Mouse (Mus musculus) heart, postnatal 4 days (tissue): Measurements from ENCODE around the gene Cct2. TPM values are rescaled to one million over a fixed set of nuclear protein-coding genes. Genes with fewer than 3 reads are reported as not detected.
A peak's percentile ranks its signal among the peaks of the same experiment; 100 is the strongest.
"Not testable (repeated sequence)": the region's sequence is repeated elsewhere in the genome, so short reads cannot be mapped to it uniquely, and the experiment has no call there.

Experiments used
- DNase-seq: peaks from one replicate; pipeline ENCODE4 v3.0.0; 2021
- total RNA-seq, 2 experiments: library from RNA; stranded (reverse); gene quantifications; 2 replicates each; pipeline ENCODE4 v1.2.3; 2021

Cct2 gene
- total RNA-seq, 2 experiments from 2014 or later: 188 to 195 TPM

- no peak for DNase-seq
Observed at GRCm38 (mm10) chr10:117049961-117050597, 13.5 kb downstream of the Cct2 start.

GRCm38 (mm10) chr10:117049253-117049652 lies 14.4 kb downstream of the Cct2 start:
- DNase-seq: no peak

- DNase-seq: peak; percentile 67
Observed at GRCm38 (mm10) chr10:117045175-117046056, 18.2 kb downstream of the Cct2 start, which contains the start of gene Lrrc10. Lrrc10 (plus strand) TSS chr10:117045341.

- peak; percentile 74 for DNase-seq
Observed at GRCm38 (mm10) chr10:117043497-117044166, 20.0 kb downstream of the Cct2 start.

DNA sequence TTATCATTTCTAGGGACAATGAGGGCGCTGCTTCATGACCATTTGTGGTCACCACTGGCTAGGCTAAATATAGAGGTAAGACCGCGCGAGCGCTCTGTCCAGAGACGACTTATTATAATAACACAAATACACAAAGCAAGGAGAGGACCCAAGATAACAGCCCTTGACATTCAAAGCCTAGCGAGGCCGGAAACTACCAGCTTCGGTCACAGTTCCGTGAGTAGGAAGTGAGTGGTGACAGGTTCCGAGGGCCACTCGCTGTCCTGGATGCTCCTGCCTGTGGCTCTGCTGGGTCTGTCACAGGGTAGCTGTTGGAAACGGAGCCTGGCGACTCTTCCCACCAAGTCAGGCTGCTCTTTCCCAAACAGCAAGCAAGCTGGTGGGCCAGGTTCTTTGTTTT lies 21.3 kb downstream of the Cct2 start:
- peak; percentile 76 for DNase-seq

DNA sequence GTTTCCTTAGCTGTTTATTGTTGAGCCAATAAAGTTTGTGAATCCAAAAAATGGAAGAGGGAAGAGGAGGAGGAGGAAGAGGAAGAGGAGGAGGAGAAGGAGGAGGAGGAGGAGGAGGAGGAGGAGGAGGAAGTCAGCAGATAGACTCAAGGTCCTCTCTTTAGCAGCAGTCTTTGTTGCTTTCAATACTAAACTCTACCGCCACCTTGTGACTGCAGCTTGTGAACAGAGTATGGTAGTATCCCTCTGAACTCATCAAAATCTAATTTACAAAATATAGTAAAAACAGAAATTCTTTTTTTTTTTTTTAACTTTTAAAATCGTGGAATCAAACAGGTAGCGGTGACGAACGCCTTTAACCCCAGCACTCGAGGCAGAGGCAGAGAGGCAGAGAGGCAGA lies 23.3 kb downstream of the Cct2 start:
- DNase-seq: peak; percentile 44

GRCm38 (mm10) chr10:117033785-117034184 lies 29.8 kb downstream of the Cct2 start:
- peak; percentile 91 for DNase-seq

DNA sequence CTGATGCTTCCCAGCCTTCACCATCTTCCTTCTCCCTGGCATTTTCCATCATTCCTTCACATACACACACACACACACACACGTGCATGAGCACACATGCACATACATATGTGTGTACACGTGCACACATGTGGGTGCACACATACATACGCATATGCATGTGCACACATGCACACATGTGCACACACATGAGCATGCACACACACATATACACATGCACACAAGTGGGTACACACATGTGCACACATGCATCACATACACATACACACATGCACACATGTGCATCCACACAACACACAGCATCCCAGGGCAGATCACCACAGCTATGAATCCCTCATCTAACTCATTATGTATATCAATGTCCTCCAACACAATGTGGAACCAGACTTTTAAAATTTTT lies 32.5 kb downstream of the Cct2 start:
- no peak for DNase-seq

DNA sequence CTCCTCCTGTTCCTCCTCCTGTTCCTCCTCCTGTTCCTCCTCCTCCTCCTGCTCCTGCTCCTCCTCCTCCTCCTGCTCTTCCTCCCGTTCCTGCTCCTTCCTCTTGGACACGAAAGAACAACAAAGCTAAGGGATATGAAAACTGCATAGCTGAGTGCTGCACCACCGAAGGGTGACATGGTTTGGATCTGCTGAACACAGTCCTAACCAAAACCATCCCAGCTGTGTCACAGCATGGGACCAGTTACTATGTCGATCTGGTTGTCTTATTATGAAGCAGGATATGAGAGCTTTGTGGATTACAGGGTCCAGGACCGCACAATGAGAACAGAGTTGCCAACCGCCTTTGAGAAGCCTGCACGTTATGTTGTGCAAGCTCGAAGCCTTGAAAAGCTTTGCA lies 37.4 kb downstream of the Cct2 start:
- no peak for DNase-seq

DNA sequence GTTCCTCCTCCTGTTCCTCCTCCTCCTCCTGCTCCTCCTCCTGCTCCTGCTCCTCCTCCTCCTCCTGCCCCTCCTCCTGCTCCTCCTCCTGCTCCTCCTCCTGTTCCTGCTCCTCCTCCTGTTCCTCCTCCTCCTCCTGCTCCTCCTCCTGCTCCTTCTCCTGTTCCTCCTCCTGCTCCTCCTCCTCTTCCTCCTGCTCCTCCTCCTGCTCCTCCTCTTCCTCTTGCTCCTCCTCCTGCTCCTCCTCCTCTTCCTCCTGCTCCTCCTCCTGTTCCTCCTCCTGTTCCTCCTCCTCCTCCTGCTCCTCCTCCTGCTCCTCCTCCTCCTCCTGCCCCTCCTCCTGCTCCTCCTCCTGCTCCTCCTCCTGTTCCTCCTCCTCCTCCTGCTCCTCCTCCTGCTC lies 37.8 kb downstream of the Cct2 start:
- not testable (repeated sequence) for DNase-seq

DNA sequence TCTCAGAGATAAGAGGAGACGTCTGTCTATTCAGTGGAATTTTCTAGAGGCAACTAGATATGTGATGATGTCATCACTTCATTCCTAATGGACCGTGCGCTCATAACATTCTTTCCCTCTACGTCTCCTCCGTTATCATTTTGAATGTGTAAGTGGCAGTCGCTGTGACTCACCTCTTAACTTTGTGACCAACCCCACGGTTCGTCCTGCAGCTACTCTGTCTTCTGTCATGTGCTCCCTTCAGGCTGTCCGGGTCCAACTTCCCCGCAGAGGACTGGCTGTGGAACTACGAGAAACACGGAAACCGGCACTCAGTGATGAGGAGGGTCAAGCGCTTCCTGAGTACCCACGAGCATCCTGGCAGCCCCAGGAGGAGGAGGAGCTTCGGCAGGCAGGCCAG lies 39.9 kb downstream of the Cct2 start:
- DNase-seq: no peak

DNA sequence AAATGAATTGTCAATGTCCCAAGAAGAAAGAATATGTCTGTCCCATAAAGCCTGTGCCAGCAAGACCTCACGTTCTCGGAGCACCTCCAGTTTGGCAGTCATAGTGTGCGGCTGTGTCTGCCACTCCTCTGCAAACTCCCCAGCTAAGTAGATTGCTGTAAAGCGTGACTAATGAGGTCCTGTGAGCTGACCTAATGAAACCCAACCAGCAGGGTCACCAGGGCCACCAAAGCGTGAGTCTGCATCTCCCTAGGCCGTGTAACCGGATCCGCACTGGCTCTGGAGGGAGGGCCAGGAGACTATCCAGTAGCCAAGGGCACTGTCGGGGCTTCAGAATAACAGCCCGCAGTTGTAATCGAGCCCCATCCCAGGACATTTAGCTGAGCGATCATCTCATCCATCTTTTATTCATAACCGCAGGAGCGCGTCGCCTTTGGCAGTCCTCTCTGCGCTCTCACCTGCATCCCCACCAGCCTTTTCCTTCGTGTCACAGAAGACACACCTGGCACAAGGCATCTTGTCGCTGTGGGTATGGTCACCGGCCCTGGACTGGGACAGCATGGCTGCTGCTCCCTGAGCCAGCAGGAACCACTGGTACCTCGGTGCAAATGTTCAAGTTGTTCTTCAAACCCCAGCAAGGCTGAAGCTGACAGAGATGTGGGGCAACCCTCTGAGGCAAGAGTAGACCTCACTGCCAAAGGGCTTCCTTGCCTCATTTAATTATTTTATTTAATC lies 42.4 kb downstream of the Cct2 start:
- DNase-seq: no peak

DNA sequence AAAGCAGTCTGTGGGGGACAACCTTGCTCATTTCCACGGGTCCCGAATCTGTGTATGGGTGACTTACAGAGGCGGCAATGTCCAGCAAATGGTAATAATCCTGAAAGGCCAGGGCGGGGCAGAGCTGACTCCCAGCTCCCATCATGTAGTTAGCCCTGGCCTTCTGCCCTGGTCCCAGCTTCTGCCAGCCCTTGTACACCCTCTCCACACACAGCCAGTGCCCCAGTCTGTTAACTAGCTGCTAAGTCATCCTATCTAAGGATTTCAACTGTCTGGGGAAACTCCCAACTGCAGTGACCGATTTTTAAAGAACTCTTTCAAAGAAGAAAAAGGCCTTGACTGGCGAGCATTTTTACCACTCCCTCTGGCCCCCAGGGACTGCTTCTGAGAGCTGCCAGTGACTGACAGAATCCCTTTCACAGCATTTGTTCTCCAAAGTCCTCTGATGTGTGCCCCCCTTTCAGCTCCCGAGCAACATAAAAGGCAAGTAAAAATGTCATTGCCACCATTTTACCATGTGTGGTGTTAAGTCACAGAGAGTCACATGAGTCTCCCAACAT lies 45.3 kb downstream of the Cct2 start:
- DNase-seq: peak; percentile 46

GRCm38 (mm10) chr10:117014565-117014964 lies 49.0 kb downstream of the Cct2 start:
- no peak for DNase-seq

DNA sequence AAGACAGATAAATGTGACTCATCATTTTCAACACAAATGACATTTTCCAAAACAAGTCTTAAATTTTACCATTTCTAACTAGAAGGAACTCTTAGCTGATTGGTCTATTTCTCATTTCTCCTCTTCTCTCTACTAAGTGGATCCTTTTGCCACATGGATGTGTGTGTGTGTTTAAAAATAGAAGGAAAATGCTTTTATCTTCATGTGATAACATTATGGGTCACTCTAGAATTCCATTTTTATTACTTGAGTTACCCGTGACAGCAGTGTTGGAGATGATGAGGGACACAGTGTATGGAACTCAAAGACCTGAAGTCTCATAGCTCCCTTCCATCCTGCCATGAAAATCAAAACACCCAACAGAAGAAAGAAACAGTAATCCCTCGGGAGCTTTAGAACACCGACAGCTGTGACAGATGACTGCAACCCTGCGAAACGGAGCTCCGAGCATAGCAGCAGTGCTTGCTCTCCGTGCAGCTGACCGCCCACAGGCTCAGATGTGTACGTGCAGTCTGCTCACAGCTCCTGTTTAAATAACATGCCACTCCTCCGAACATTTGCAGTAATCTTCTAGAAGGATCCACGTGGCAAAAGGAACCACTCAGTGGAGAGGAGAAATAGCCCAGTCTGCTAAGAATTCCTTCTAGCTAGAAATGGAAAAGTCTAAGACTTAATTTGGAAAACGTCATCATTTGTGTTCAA lies 49.8 kb downstream of the Cct2 start:
- peak; percentile 37 for DNase-seq

GRCm38 (mm10) chr10:117011047-117011446 lies 52.6 kb downstream of the Cct2 start:
- DNase-seq: no peak

DNA sequence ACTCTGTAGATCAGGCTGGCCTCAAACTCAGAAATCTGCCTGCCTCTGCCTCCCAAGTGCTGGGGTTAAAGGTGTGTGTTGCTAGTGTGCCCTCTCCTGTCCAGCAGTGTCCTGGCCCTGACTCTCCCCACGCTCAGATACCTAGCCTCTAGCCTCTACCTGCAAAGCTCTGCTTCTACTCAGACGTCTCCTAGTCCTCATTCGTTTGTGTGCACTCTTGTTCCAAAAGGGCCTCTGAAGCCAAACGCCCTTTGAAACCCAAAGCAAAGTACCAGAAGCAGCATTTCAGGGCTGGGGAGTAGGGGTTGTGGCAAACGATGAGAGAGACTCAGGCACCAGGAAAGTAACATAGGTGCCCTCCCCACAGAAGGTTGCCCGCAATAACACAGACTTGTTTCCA lies 53.9 kb downstream of the Cct2 start:
- no peak for DNase-seq

- DNase-seq: no peak
Observed at GRCm38 (mm10) chr10:117005707-117006464, 57.7 kb downstream of the Cct2 start.

- DNase-seq: no peak
Observed at GRCm38 (mm10) chr10:117004695-117005094, 58.9 kb downstream of the Cct2 start.
